Mouse (Mus musculus): ENCODE measurements around the gene Gm10803. TPM values are rescaled to one million over a fixed set of nuclear protein-coding genes. Genes with fewer than 3 reads are reported as not detected.

The Gm10803 gene
- not detected in 2 replicates for polyA plus RNA-seq (2012; rRNA removed)

DNA sequence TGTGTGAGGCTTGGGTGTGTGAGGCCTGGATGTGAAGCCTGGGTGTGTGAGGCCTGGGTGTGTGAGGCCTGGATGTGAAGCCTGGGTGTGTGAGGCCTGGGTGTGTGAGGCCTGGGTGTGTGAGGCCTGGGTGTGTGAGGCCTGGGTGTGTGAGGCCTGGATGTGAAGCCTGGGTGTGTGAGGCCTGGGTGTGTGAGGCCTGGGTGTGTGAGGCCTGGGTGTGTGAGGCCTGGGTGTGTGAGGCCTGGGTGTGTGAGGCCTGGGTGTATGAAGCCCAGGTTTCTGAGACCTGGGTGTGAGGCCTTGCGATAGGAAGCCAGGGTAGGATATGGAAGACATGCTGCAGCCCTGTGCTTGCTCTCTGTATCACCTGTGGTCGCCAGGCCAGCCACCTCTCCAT is at the start of gene Gm10803:
TSS of gene Gm10803 (plus strand) at position 301 of the 400 bp plus-strand sequence.

Other genes starting within 250 kb of the Gm10803 start
- gene Tspan18, start 226.1 kb upstream of the Gm10803 start, polyA plus RNA-seq (2012; rRNA removed): 17.5 and 17.7 TPM in 2 replicates
- gene Cd82, start 97.4 kb upstream of the Gm10803 start, polyA plus RNA-seq (2012; rRNA removed): 20.9 and 21.4 TPM in 2 replicates
- 1.3 and 1.4 TPM in 2 replicates for gene Alx4, start 81.8 kb downstream of the Gm10803 start, polyA plus RNA-seq (2012; rRNA removed)

Measured in central nervous system, embryonic 18 days (tissue).